Mouse (Mus musculus): ENCODE measurements around the gene Syn3.

DNA sequence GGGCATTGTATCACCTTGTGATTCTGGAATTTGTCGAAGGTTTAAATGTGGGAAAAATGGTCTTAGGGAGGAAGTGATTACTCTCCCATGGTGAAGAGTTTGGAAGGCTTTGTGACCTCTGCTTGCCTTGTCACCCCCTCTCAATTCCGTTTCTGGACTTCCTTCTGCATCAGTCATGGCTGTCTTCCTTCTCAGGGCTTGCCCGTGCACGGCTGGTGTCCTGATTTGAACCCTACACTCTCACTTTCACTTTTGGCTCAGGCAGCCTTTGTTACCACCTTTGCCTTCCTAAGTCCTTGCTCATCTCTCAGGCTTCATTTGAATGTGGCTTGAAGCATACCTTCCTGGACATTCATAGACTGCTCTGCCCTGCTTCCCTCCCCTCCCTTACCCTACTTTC is 424.6 kb downstream of the Syn3 start:
- no peak for TF ChIP-seq CTCF (conservative IDR thresholded peaks at IDR 0.05; ENCODE audit: insufficient read depth, insufficient read length, low read depth, low read length)
- TF ChIP-seq POLR2A (IDR thresholded peaks at IDR 0.05; ENCODE audit: low read depth, low read length): no peak
